Mouse (Mus musculus): Measurements from ENCODE around the gene Sufu. TPM values are rescaled to one million over a fixed set of nuclear protein-coding genes. Genes with fewer than 3 reads are reported as not detected.

The Sufu gene
- total and polyA plus RNA-seq, 3 experiments, result 11.4 to 42.5 TPM; not detected in 1

- TF ChIP-seq NELFE (IDR thresholded peaks at IDR 0.05; ENCODE audit: low read depth, low read length), result no peak
- TF ChIP-seq TAL1 (IDR thresholded peaks at IDR 0.05; ENCODE audit: low read length), result no peak
- TF ChIP-seq USF2 (IDR thresholded peaks at IDR 0.05; ENCODE audit: borderline replicate concordance in 1 of 2, insufficient read depth in 1 of 2, low read depth in 1 of 2, low read length in 2 of 2), result no peak
- TF ChIP-seq CTCF (IDR thresholded peaks at IDR 0.05 in 2 of 3, conservative IDR thresholded peaks at IDR 0.05 in 1 of 3; ENCODE audit: control insufficient read depth in 1 of 3, insufficient read depth in 1 of 3, low read depth in 2 of 3, low read length in 3 of 3, poor library complexity in 1 of 3, severe bottlenecking in 1 of 3), result no peak
- TF ChIP-seq ZMIZ1 (IDR thresholded peaks at IDR 0.05; ENCODE audit: low read depth, low read length), result no peak
- TF ChIP-seq GABPA (IDR thresholded peaks at IDR 0.05; ENCODE audit: low read depth, low read length), result no peak
- no peak for TF ChIP-seq MYB (IDR thresholded peaks at IDR 0.05; ENCODE audit: low read depth, low read length)
- no peak for TF ChIP-seq GATA1 (IDR thresholded peaks at IDR 0.05; ENCODE audit: low read depth, low read length)
- no peak for TF ChIP-seq NRF1 (IDR thresholded peaks at IDR 0.05; ENCODE audit: insufficient read depth, low read depth, low read length, poor library complexity, severe bottlenecking)
- no peak for TF ChIP-seq POLR2A (IDR thresholded peaks at IDR 0.05; ENCODE audit: control insufficient read depth in 1 of 2, insufficient read depth in 1 of 2, low read depth in 1 of 2, low read length in 2 of 2, poor library complexity in 1 of 2)
- no peak for TF ChIP-seq TBP (IDR thresholded peaks at IDR 0.05; ENCODE audit: low read depth, low read length)
- no peak for TF ChIP-seq ZC3H11A (IDR thresholded peaks at IDR 0.05; ENCODE audit: low read depth, low read length)
- no peak for TF ChIP-seq MYC (IDR thresholded peaks at IDR 0.05; ENCODE audit: low read depth, low read length)
- TF ChIP-seq JUND (IDR thresholded peaks at IDR 0.05; ENCODE audit: low read depth, low read length), result no peak
- no peak for TF ChIP-seq ELF1 (IDR thresholded peaks at IDR 0.05; ENCODE audit: low read depth, low read length)
- no peak for TF ChIP-seq MXI1 (IDR thresholded peaks at IDR 0.05; ENCODE audit: low read depth, low read length)
- TF ChIP-seq EP300 (IDR thresholded peaks at IDR 0.05; ENCODE audit: low read depth in 1 of 2, low read length in 2 of 2), result no peak
- no peak for TF ChIP-seq CHD2 (IDR thresholded peaks at IDR 0.05; ENCODE audit: low read length)
- TF ChIP-seq ZKSCAN1 (IDR thresholded peaks at IDR 0.05; ENCODE audit: low read depth, low read length), result no peak
- TF ChIP-seq MAZ (IDR thresholded peaks at IDR 0.05; ENCODE audit: low read depth, low read length), result no peak
- H3K9me3 ChIP-seq (replicated peaks; ENCODE audit: insufficient read depth, low read length), result no peaks in the 10 kb centered on the region
- no peaks in the 10 kb centered on the region for H3K4me1 ChIP-seq (ENCODE audit: control insufficient read depth in 1 of 2, insufficient read depth in 2 of 2, low read length in 2 of 2)
- H3K27ac ChIP-seq (ENCODE audit: control insufficient read depth, low read depth, low read length), result no peak overlapping the region
- DNase-seq (ENCODE audit: low read depth, low spot score), result no peak
- peaks cover 0 to 2% of the 10 kb centered on the region in 2 experiments; a peak in 1 of 4 replicates for H3K36me3 ChIP-seq (ENCODE audit: control insufficient read depth in 1 of 2, insufficient read depth in 2 of 2, low read length in 2 of 2)
- H3K4me3 ChIP-seq (ENCODE audit: control insufficient read depth in 1 of 2, insufficient read depth in 1 of 2, low read depth in 2 of 2, low read length in 2 of 2), result no peak overlapping the region
- H3K79me2 ChIP-seq (ENCODE audit: control insufficient read depth, insufficient read depth, low read length, poor library complexity), result no peaks in the 10 kb centered on the region
- H3K27me3 ChIP-seq (ENCODE audit: control insufficient read depth in 1 of 2, insufficient read depth in 2 of 2, low read length in 2 of 2), result no peaks in the 10 kb centered on the region
- no peak overlapping the region for H3K9ac ChIP-seq (ENCODE audit: control insufficient read depth, low read depth, low read length, poor library complexity, severe bottlenecking)
Observed at GRCm38 (mm10) chr19:46426488-46426887, 29.8 kb downstream of the Sufu start.

- Histone ChIP-seq H3K27me3 (ENCODE audit: control insufficient read depth in 1 of 2, insufficient read depth in 2 of 2, low read length in 2 of 2) (no peaks in the 10 kb centered on the region), H3K9me3 (replicated peaks; ENCODE audit: insufficient read depth, low read length) (no peaks in the 10 kb centered on the region), H3K36me3 (ENCODE audit: control insufficient read depth in 1 of 2, insufficient read depth in 2 of 2, low read length in 2 of 2) (peaks cover 0 to 2% of the 10 kb centered on the region in 2 experiments; a peak in 1 of 4 replicates), H3K9ac (ENCODE audit: control insufficient read depth, low read depth, low read length, poor library complexity, severe bottlenecking) (no peak overlapping the region), H3K79me2 (ENCODE audit: control insufficient read depth, insufficient read depth, low read length, poor library complexity) (no peaks in the 10 kb centered on the region), H3K27ac (ENCODE audit: control insufficient read depth, low read depth, low read length) (no peak overlapping the region), H3K4me1 (ENCODE audit: control insufficient read depth in 1 of 2, insufficient read depth in 2 of 2, low read length in 2 of 2) (no peaks in the 10 kb centered on the region), H3K4me3 (ENCODE audit: control insufficient read depth in 1 of 2, insufficient read depth in 1 of 2, low read depth in 2 of 2, low read length in 2 of 2) (no peak overlapping the region)
- no peak for TF ChIP-seq HCFC1 (IDR thresholded peaks at IDR 0.05; ENCODE audit: low read depth, low read length)
- TF ChIP-seq RCOR1 (IDR thresholded peaks at IDR 0.05; ENCODE audit: low read depth, low read length), result no peak
- no peak for TF ChIP-seq ELF1 (IDR thresholded peaks at IDR 0.05; ENCODE audit: low read depth, low read length)
- TF ChIP-seq USF2 (IDR thresholded peaks at IDR 0.05; ENCODE audit: borderline replicate concordance in 1 of 2, insufficient read depth in 1 of 2, low read depth in 1 of 2, low read length in 2 of 2), result no peak
- no peak for TF ChIP-seq MXI1 (IDR thresholded peaks at IDR 0.05; ENCODE audit: low read depth, low read length)
- TF ChIP-seq ETS1 (IDR thresholded peaks at IDR 0.05; ENCODE audit: low read depth, low read length), result no peak
- DNase-seq (ENCODE audit: low read depth, low spot score), result no peak
Observed at GRCm38 (mm10) chr19:46429250-46429649, 32.6 kb downstream of the Sufu start.
